Mouse (Mus musculus): ENCODE measurements around the gene Mnx1.

- TF ChIP-seq GATA1 (IDR thresholded peaks at IDR 0.05; ENCODE audit: borderline replicate concordance, low read length) (no peak), FLI1 (IDR thresholded peaks at IDR 0.05; ENCODE audit: low read length) (no peak)
Observed at GRCm38 (mm10) chr5:29445275-29445674, 33.0 kb downstream of the Mnx1 start.
